Mouse (Mus musculus) thymus, adult 2 months (tissue): ENCODE measurements around the gene Abcb7.

Experiments
- CTCF ChIP-seq: fragments of 200-500 bp; IDR thresholded peaks from 2 replicates; pipeline ENCODE4 v1.5.1; 2012; ENCODE audit warnings: mild to moderate bottlenecking, control low read depth, low read length, moderate library complexity, borderline replicate concordance; ENCODE audit not compliant: control insufficient read depth, poor library complexity, insufficient read depth; ENCODE audit errors: extremely low read depth
- POLR2A ChIP-seq: fragments of 200-500 bp; IDR thresholded peaks from 2 replicates; pipeline ENCODE4 v1.6.1; 2012; ENCODE audit warnings: mild to moderate bottlenecking, low read length, control low read depth, moderate library complexity; ENCODE audit not compliant: control insufficient read depth, poor library complexity, insufficient read depth; ENCODE audit errors: extremely low read depth

DNA sequence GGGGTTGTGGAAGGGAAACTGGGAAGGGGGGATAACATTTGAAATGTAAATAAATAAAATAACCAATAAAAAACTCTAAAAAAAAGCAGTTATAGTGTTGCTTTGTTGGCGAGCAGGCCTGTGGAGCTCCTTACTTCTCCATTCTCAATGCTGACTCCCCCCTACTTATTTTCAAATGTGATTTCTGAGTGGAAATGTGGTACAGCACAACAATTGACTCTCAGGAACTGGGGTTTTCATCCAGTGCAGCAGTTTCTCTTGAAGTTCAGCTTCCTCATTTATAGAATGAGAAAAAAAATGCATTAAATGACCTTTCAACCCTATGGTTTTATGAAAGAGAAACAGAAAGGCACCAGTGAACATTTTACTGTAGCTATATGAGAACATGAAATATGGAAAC, 133.8 kb downstream of the Abcb7 start:
- TF ChIP-seq CTCF (no peak), POLR2A (no peak)
